Mouse (Mus musculus): ENCODE results near the gene Rd3. TPM values are rescaled to one million over a fixed set of nuclear protein-coding genes. Genes with fewer than 3 reads are reported as not detected.

The Rd3 gene
- total RNA-seq (2021), result under 1 TPM; 0.45 to 0.56 TPM
- long read RNA-seq, experiment 1, result 0 reads
- long read RNA-seq, experiment 2, partial matches to known transcripts, result 0 of 1 reads
- long read RNA-seq, experiment 2, other reads (novel, unspliced or antisense), result 1 of 1 reads

DNA sequence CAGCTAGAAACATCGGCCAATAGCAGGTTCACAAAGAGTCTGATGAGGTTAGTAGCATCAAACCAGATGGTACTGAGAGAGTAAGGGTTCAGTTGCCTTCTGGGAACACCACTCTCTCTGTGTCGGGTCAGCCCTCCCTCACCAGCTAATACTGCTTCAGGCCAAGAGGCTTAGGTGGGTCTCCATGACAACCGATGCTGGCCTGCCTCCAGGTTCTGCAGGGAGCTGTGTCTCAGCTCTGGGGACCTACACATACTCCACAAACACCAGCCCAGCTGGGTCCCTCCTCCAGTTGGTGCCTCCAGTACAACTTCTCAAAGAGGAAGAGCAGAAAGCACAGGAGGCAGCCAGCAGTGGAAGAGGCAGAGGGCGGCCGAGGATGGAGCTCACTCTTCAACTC is at the start of gene Rd3:
Gene Rd3 (plus strand): TSS at position 184 of the 400 bp plus-strand sequence.
- DNase-seq (ENCODE audit: low spot score in 2 of 2), result no peak

- DNase-seq (ENCODE audit: low spot score in 2 of 2), result no peak
Measured at GRCm38 (mm10) chr1:191928345-191928744, 48.8 kb upstream of the Rd3 start.

DNA sequence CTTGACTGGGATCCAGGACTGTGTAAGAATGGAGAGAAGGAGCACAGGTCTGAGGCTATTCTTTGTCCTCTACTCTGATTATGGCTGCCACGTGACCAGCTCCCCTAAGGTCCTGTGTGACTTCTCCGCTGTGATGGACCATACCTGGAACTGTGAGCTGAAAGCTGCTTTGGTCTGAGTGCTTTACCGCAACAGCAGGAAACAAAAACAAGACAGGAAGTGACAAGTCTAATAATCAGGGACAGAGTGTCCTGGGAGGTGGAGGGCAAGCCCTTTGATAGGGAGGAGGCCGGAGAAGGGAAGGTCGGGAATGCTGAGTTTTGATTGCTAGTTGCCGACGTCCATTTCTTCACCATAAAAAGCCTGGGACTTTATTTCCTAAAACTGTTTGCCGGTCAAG is 48.1 kb upstream of the Rd3 start:
- no peak for DNase-seq (ENCODE audit: low spot score in 2 of 2)

- no peak for DNase-seq (ENCODE audit: low spot score in 2 of 2)
Measured at GRCm38 (mm10) chr1:191929897-191930524, 47.2 kb upstream of the Rd3 start.

DNA sequence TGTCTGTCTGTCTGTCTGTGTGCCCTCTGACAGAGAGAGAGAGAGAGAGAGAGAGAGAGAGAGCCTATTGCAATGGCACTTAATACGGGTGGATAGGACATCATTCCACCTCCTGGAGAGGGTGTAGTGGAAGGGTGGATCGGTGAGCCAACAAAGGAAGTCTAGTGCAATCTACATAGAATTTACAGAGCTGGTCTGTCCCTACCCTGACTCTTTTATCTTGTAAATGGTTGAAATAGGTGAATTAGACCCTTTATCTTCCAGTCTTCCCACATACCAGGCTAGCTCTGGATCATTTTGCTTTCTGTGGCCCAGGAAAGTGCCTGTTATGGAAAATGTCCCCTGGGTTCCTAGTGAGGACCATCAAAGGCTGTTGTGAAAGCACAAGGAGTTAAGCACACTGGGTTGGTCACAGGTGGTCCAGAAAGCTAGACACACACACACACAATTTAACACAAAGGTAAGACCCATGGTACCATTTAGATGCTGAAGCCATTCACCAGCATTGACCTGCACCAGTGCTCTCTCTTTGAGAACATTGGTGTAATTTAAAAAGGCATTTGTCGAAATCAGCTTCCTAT is 46.6 kb upstream of the Rd3 start:
- DNase-seq (ENCODE audit: low spot score in 2 of 2), result no peak

- DNase-seq (ENCODE audit: low spot score in 2 of 2), result no peak
Measured at GRCm38 (mm10) chr1:191932286-191932985, 44.7 kb upstream of the Rd3 start.

DNA sequence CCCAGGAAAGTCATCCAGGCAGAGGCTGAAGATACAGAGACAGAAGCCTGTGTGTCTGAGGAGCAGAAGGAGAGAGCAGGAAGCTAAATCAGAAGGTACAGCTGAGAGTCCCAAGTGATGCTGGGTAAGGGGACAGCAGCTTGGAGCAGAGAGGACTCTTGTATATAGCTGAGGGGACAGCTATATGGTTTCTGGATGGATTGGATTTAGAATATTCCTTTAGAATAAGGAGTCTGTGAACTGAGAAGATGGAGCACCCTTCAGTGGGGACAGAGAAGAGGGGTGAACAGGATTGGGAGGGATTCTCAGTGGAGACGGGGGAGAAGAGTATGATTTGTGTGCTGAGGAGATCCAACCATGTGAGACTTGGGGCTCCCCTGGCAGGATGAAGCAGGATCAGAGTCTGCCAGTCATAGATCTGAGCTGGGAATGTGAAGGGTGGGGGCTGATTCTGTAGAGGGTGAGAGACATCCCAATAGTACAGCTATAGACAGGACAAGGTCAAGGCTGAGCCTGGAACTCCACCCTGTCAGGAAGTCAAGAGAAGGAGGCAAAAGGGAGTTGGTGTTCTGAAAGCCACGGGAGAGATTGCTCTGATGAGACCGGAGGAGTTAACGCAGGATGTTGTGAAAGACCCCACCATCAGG is 44.1 kb upstream of the Rd3 start:
- no peak for DNase-seq (ENCODE audit: low spot score in 2 of 2)

GRCm38 (mm10) chr1:191943638-191944037 is 33.5 kb upstream of the Rd3 start:
- no peak for DNase-seq (ENCODE audit: low spot score in 2 of 2)

- no peak for DNase-seq (ENCODE audit: low spot score in 2 of 2)
Measured at GRCm38 (mm10) chr1:191945341-191945740, 31.8 kb upstream of the Rd3 start.

DNA sequence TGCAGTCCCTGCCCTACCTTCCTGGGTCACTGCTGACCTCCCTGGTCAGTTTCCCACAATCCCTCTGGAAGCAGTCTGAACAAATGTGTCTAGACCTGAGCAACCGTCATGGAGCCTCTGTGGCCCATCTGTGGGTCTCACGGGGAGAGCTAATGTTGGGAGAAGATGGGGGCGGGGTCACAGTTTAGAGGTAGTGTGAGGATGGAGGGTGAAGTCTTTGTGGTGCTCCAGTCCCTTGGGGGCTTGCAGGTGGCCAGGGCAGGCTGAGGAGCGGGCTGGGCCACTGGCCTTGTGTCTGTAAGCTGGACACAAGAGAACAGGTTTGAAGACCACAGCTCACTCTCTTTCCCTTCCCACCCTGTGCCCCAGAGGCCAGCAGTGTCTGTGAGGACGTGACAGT is 31.4 kb upstream of the Rd3 start:
- no peak for DNase-seq (ENCODE audit: low spot score in 2 of 2)

DNA sequence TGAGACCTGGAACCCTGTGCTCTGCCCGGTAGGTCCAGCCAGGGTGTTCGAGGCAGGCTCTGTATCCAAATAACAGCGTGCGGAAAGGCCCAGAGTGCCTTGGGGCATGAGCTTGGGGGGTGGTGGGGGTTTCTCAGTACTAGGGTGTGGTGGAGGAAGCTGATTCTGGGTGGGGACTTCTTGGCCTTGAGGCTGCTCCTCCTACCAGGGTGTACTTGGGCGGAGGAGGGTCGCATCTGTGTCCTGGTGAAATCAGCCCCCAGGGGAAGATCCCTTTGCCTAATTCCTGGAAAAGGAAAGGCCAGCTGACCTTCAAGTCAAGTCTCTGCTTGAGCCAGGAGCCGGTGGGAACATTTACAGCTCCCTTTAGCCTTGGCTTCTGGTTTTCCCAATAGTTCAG is 30.9 kb upstream of the Rd3 start:
- DNase-seq (ENCODE audit: low spot score in 2 of 2), result no peak

DNA sequence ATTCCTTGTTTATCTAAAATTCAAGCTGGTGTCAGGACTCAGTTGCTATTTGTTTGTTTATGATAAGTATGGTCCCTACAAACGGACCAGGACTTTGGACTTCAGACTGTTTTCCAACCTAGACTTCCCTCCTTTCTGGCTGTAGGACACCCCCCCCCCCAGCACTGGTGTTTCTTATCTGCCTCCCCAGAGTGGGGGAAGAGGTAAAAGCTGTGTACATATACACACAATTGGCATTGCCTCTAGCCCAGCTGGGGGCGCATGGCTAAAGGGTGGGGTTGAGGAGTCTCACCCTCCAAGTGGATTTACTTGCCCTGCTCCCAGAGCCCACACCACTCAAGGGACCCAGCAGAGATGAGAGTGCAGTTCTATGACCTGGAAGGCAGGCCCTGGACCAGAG is 30.3 kb upstream of the Rd3 start:
- DNase-seq (ENCODE audit: low spot score in 2 of 2), result no peak

GRCm38 (mm10) chr1:191947796-191948195 is 29.4 kb upstream of the Rd3 start:
- no peak for DNase-seq (ENCODE audit: low spot score in 2 of 2)

- no peak for DNase-seq (ENCODE audit: low spot score in 2 of 2)
Measured at GRCm38 (mm10) chr1:191948600-191948999, 28.6 kb upstream of the Rd3 start.

GRCm38 (mm10) chr1:191950611-191951010 is 26.6 kb upstream of the Rd3 start:
- no peak for DNase-seq (ENCODE audit: low spot score in 2 of 2)

- no peak for DNase-seq (ENCODE audit: low spot score in 2 of 2)
Measured at GRCm38 (mm10) chr1:191952733-191953335, 24.3 kb upstream of the Rd3 start.

DNA sequence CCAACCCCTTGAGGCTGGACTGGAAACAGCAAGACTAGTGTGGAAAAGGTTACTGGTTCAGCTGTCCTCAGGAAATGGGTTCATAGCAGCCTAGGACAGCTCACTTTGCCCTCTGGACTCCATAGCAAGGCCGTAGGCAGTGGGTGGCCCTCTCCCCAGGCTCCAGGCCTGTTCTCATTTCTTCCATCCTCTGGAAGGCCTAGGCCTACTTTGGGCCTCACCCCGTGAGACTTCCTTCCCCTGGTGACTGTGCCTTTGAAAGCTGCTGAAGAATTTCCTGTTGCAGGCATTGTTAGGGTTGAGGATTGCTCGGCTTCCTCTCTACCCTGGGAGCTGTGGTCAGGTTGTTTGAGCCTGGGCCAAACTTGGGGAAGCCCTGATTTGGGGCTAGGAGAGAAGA is 22.1 kb upstream of the Rd3 start:
- DNase-seq (ENCODE audit: low spot score in 2 of 2), result no peak

DNA sequence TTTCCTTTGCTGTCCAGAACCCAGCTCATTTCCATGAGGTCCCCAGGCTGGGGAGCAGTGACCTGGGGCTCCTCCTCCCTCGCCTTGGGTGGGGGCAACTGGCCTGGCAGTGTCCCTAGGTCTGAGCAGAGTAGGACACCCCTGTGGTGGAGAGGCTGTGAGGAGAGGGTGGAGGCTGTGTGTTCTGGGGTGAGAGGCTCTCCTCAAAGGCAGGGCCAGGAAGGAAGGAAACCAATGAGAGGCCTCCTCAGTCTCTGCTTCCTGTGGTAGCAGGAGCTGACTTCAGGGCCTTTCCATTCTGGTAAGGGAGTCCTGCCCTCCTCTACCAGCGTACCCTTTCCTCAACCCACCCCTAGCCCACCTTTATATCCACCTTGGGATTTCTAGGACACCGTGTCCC is 20.9 kb upstream of the Rd3 start:
- DNase-seq (ENCODE audit: low spot score in 2 of 2), result no peak

DNA sequence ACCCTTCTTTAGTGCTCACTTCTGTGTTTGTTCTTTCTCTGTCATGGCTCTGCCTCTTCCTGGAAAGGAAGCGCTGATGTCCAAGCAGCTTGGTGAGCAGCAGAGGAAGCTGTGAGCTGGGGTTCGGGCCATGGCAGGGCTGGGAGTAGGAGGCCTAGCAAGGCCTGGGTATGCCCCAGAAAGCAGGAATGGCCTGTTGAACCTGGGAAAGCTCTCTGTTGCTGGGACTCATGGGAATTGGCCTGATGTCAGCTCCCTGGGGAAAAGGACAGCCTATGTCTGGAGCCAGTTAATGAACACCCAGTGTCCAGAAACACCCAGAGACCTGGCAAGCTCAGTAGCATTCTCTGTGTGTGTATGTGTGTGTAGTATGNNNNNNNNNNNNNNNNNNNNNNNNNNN is 20.3 kb upstream of the Rd3 start:
- no peak for DNase-seq (ENCODE audit: low spot score in 2 of 2)

DNA sequence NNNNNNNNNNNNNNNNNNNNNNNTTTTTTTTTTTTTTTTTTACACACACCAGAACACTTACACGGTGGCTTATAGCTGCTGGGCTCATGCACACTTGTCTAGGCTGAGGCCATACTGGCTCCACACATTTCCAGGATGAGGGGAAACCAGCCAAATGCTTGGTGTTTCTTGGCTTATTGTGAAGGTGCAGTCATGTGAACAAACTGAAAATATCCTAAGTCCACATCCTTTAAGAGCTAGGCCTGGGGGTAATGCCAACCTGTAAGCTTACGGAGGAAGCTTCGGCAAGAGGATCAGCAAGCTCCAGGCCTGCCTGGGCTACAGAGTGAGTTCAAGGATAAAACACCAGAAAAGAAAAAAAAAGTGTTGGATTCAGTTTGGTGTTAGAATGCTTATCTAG is 19.8 kb upstream of the Rd3 start:
- DNase-seq (ENCODE audit: low spot score in 2 of 2), result no peak

DNA sequence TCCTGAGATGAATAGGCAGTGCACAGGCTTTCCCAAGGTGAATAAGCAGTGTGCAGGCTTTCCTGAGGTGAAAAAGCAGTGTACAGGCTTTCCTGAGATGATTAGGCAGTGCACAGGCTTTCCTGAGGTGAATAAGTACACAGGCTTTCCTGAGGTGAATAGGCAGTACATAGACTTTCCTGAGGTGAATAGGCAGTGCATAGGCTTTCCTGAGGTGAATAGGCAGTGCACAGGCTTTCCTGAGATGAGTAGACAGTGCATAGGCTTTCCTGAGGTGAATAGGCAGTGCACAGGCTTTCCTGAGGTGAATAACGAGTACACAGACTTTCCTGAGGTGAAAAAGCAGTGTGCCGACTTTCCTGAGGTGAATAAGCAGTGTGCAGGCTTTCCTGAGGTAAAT is 16.2 kb upstream of the Rd3 start:
- DNase-seq (ENCODE audit: low spot score in 2 of 2), result no peak

- no peak for DNase-seq (ENCODE audit: low spot score in 2 of 2)
Measured at GRCm38 (mm10) chr1:191963413-191963812, 13.8 kb upstream of the Rd3 start.

Data from adrenal gland, postnatal 4 days (tissue).